Mouse (Mus musculus): Measurements from ENCODE around the gene Slc25a22. TPM values are rescaled to one million over a fixed set of nuclear protein-coding genes. Genes with fewer than 3 reads are reported as not detected.
A peak's percentile ranks its signal among the peaks of the same experiment; 100 is the strongest.

The Slc25a22 gene
- polyA plus RNA-seq, 2 experiments: 11.0 to 19.6 TPM

- ATAC-seq (ENCODE audit: insufficient read depth) (peak; percentile 80), DNase-seq (ENCODE audit: low read depth in 3 of 3, low spot score in 3 of 3) (peak; percentile 97 to 98 (median 97))
- Histone ChIP-seq H3K4me3 (ENCODE audit: insufficient read depth in 1 of 2, low read depth in 2 of 2, low read length in 2 of 2) (peak within 1 kb of the TSS; percentile 86 to 90), H3K9me3 (ENCODE audit: control insufficient read depth, low read length) (no peaks in the 10 kb centered on the region), H3K4me2 (ENCODE audit: low read depth) (peak within 1 kb of the TSS; percentile 98), H3K27me3 (ENCODE audit: control insufficient read depth, insufficient read depth, low read length) (no peaks in the 10 kb centered on the region), H3K4me1 (replicated peaks; ENCODE audit: control insufficient read depth in 2 of 2, insufficient read depth in 2 of 2, low read length in 1 of 2) (peaks cover 57 to 69% of the 10 kb centered on the region in 2 experiments), H3K36me3 (replicated peaks; ENCODE audit: control insufficient read depth, insufficient read depth, low read depth) (peaks cover 17% of the 10 kb centered on the region), H3K9ac (replicated peaks) (peak within 1 kb of the TSS; percentile 97), H3K27ac (peak within 1 kb of the TSS; percentile 99)
- WGBS (ENCODE audit: insufficient replicate concordance): under 1% methylated on average over 57 of the region's 57 CpGs
- no peak for TF ChIP-seq EP300 (IDR thresholded peaks at IDR 0.05; ENCODE audit: low read depth)
- TF ChIP-seq CTCF (IDR thresholded peaks at IDR 0.05; ENCODE audit: low read depth): 0 out of 2 replicates have a peak, but pooled peaks have one; percentile 2
Observed at GRCm38 (mm10) chr7:141391625-141392551, 45.8 kb downstream of the Slc25a22 start, which contains the start of gene Taldo1. TSS of gene Taldo1 (plus strand) at chr7:141392199.

GRCm38 (mm10) chr7:141390326-141391259 is 47.1 kb downstream of the Slc25a22 start:
- H3K9ac ChIP-seq (replicated peaks): peak overlapping the region; percentile 49
- 44% methylated on average over 9 of the region's 9 CpGs for WGBS (ENCODE audit: insufficient replicate concordance)
- peak overlapping the region; percentile 99 for H3K27ac ChIP-seq
- DNase-seq (ENCODE audit: low read depth in 3 of 3, low spot score in 3 of 3) (no peak), ATAC-seq (ENCODE audit: insufficient read depth) (no peak)
- peaks cover 4% of the 10 kb centered on the region for H3K36me3 ChIP-seq (replicated peaks; ENCODE audit: control insufficient read depth, insufficient read depth, low read depth)
- peak overlapping the region; percentile 98 for H3K4me2 ChIP-seq (ENCODE audit: low read depth)
- peak overlapping the region in 1 of 2 experiments; percentile 86; a peak in 2 of 4 replicates for H3K4me3 ChIP-seq (ENCODE audit: insufficient read depth in 1 of 2, low read depth in 2 of 2, low read length in 2 of 2)
- TF ChIP-seq CTCF (IDR thresholded peaks at IDR 0.05; ENCODE audit: low read depth): no peak
- no peak for TF ChIP-seq EP300 (IDR thresholded peaks at IDR 0.05; ENCODE audit: low read depth)
- peaks cover 59 to 71% of the 10 kb centered on the region in 2 experiments for H3K4me1 ChIP-seq (replicated peaks; ENCODE audit: control insufficient read depth in 2 of 2, insufficient read depth in 2 of 2, low read length in 1 of 2)
- no peaks in the 10 kb centered on the region for H3K9me3 ChIP-seq (ENCODE audit: control insufficient read depth, low read length)
- no peaks in the 10 kb centered on the region for H3K27me3 ChIP-seq (ENCODE audit: control insufficient read depth, insufficient read depth, low read length)

- Histone ChIP-seq H3K27me3 (ENCODE audit: control insufficient read depth, insufficient read depth, low read length) (no peaks in the 10 kb centered on the region), H3K36me3 (replicated peaks; ENCODE audit: control insufficient read depth, insufficient read depth, low read depth) (no peaks in the 10 kb centered on the region), H3K4me2 (ENCODE audit: low read depth) (peak overlapping the region; percentile 41), H3K27ac (peak overlapping the region; percentile 99), H3K4me1 (replicated peaks; ENCODE audit: control insufficient read depth in 2 of 2, insufficient read depth in 2 of 2, low read length in 1 of 2) (peaks cover 47 to 55% of the 10 kb centered on the region in 2 experiments), H3K9ac (replicated peaks) (peak overlapping the region; percentile 48), H3K4me3 (ENCODE audit: insufficient read depth in 1 of 2, low read depth in 2 of 2, low read length in 2 of 2) (no peak overlapping the region), H3K9me3 (ENCODE audit: control insufficient read depth, low read length) (no peaks in the 10 kb centered on the region)
- ATAC-seq (ENCODE audit: insufficient read depth): peak; percentile 15
- no peak for TF ChIP-seq CTCF (IDR thresholded peaks at IDR 0.05; ENCODE audit: low read depth)
- peak; percentile 80 for TF ChIP-seq EP300 (IDR thresholded peaks at IDR 0.05; ENCODE audit: low read depth)
- DNase-seq (ENCODE audit: low read depth in 3 of 3, low spot score in 3 of 3): no peak
- 15% methylated on average over 3 of the region's 3 CpGs for WGBS (ENCODE audit: insufficient replicate concordance)
Observed at GRCm38 (mm10) chr7:141388487-141389109, 49.1 kb downstream of the Slc25a22 start.

GRCm38 (mm10) chr7:141387807-141388486 is 49.7 kb downstream of the Slc25a22 start:
- Histone ChIP-seq H3K9ac (replicated peaks) (peak overlapping the region; percentile 48), H3K36me3 (replicated peaks; ENCODE audit: control insufficient read depth, insufficient read depth, low read depth) (no peaks in the 10 kb centered on the region), H3K27me3 (ENCODE audit: control insufficient read depth, insufficient read depth, low read length) (no peaks in the 10 kb centered on the region), H3K4me2 (ENCODE audit: low read depth) (peak overlapping the region; percentile 41), H3K27ac (peak overlapping the region; percentile 99), H3K4me1 (replicated peaks; ENCODE audit: control insufficient read depth in 2 of 2, insufficient read depth in 2 of 2, low read length in 1 of 2) (peaks cover 44 to 51% of the 10 kb centered on the region in 2 experiments), H3K4me3 (ENCODE audit: insufficient read depth in 1 of 2, low read depth in 2 of 2, low read length in 2 of 2) (no peak overlapping the region), H3K9me3 (ENCODE audit: control insufficient read depth, low read length) (no peaks in the 10 kb centered on the region)
- ATAC-seq (ENCODE audit: insufficient read depth): no peak
- WGBS (ENCODE audit: insufficient replicate concordance): 28% methylated on average over 2 of the region's 2 CpGs
- TF ChIP-seq EP300 (IDR thresholded peaks at IDR 0.05; ENCODE audit: low read depth) (no peak), CTCF (IDR thresholded peaks at IDR 0.05; ENCODE audit: low read depth) (no peak)
- no peak for DNase-seq (ENCODE audit: low read depth in 3 of 3, low spot score in 3 of 3)

Data from liver, embryonic 14.5 days (tissue).